Mouse (Mus musculus): ENCODE data around the gene Gm43064.
"Not testable (repeated sequence)": the region's sequence is repeated elsewhere in the genome, so short reads cannot be mapped to it uniquely, and the experiment has no call there.

The Gm43064 gene

DNA sequence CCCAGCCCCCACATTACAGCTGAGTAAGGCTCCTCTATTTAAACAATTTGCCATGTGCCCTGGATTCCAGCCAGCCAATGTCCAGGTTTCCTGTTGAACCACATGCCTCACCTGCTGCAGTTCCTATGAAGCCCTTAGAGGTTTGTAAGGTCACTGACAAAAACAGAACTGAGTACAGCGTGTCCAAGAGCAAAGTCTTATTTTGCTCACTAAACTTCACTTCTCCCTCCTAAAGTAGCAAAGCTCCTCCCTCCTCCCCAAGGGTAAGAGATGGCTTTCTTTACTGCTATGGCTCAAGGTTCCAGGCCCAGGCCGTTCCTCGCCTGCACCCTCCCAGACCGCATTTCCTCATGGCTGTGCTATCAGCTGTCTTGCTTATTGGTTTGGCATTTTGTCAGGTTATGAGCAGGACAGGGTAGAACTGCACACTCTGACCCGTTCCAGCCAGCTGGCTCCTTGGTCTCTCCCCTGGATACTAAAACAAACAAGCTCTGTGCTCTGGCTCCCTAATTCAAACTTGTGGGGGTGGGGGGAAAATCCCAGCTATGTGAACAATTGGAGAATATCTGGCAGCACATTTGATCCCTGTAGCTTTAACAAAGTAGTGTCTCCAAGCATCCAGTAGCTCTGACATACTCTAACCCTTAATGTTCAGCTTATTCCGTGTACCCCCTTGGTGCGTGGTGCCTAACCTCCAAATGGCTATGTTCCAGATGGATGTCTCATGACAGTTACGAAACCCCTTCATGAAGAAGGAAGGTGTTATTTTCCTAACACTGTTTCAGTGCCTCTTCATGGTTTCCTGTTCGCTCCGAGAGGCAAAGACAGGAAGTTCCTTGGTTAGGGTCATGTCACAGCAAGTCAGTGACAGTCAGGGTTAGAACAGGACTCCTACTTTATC, 7.5 kb upstream of the Gm43064 start:
- peak; percentile 72 for DNase-seq (ENCODE audit: low spot score)

GRCm38 (mm10) chr3:103802861-103803260, 6.5 kb upstream of the Gm43064 start:
- peak; percentile 27 for DNase-seq (ENCODE audit: low spot score)

- DNase-seq (ENCODE audit: low spot score), result no peak
Observed at GRCm38 (mm10) chr3:103805671-103806070, 3.7 kb upstream of the Gm43064 start.

DNA sequence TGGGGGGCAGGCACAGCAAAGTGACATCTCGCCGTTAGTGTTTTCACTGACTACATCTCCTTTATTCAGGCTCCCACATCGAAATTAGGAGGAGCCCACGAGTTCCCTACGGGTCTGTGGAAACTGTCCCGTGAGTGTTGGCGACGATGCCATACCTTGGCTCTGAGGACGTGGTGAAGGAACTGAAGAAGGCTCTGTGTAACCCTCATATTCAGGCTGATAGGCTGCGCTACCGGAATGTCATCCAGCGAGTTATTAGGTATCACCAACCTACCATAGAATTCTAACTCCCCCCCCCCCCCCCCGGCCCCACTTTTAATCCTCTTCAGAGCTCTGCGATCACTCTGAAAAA, 402 bp downstream of the Gm43064 start:
- no peak for DNase-seq (ENCODE audit: low spot score)

DNA sequence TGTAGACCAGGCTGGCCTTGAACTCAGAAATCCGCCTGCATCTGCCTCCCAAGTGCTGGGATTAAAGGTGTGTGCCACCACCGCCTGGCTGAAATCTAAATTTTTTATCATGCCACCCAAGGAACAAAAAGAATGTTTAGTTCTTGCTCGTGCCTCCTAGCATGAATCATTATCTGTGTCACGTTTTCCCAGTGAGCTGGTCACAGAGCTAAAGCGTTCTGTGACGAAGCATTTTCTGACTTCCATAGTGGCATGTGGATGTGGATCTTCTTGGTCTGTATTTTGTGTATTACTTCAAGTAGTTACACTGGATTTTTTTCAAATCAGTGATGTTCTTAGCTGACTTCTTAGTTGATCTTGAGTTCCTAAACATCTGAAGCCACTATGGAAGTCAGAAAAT, 1.6 kb downstream of the Gm43064 start:
- DNase-seq (ENCODE audit: low spot score), result no peak

- DNase-seq (ENCODE audit: low spot score), result no peak
Observed at GRCm38 (mm10) chr3:103827548-103827947, 18.2 kb downstream of the Gm43064 start.

GRCm38 (mm10) chr3:103829036-103829435, 19.7 kb downstream of the Gm43064 start:
- DNase-seq (ENCODE audit: low spot score), result no peak

GRCm38 (mm10) chr3:103830681-103831080, 21.3 kb downstream of the Gm43064 start:
- not testable (repeated sequence) for DNase-seq (ENCODE audit: low spot score)

- no peak for DNase-seq (ENCODE audit: low spot score)
Observed at GRCm38 (mm10) chr3:103831146-103831545, 21.8 kb downstream of the Gm43064 start.

DNA sequence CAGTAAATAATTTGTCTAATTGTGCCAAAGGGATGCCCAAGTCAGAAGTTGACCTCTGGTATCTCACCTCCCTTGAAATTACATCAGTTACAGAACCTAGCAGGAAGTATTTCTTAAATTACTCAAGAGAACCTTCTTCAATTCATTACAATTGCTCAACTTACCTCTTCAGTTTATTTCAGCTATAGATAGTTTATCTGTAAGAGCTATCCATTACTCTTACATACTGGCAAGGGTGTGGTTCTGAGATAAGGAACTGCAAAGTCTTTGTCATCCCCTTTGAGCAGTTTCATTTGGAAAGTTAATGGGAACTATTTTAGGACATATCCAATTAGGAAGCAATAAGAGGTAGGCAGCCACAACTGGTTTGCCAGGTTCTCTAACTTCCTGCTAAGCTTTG, 23.1 kb downstream of the Gm43064 start, which contains the start of gene Bcl2l15:
Bcl2l15 (plus strand) TSS at position 176 of the 400 bp plus-strand sequence.
- no peak for DNase-seq (ENCODE audit: low spot score)

DNA sequence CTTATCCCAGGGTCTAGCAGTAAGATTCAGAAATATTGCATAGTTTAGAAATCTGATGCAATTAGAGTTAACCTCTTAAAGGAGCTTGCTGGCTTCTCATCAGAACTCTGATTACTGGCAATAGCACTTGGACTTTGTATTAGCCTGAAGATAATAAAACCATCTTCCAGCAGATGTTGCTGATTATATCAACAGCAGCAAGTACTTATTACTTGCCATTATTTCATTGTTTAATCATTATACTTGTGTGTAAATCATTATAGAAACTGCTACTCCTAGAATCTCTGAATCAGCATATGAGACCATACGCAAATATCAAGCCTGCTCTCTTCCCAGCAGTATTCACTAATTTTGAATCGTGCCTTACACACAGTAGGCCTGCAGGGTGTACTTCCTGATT, 24.6 kb downstream of the Gm43064 start:
- DNase-seq (ENCODE audit: low spot score), result no peak

- DNase-seq (ENCODE audit: low spot score), result no peak
Observed at GRCm38 (mm10) chr3:103835272-103835950, 26.0 kb downstream of the Gm43064 start.

DNA sequence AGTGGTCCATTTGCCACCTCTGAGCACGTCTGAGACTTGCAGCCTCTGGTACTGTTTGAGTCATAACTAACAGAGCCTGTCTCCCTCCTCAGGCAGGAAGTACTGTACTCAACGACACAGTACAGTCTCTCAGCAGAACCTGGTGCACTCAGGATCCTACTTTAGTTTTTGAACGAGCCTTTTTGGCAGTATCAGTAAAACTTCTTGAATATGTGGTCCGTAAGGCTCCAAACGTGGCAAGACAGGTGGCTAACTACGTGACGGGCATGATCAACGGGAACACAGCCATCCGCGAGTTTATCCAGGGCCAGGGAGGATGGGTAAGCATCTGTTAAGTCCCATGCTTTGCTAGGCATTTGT, 26.6 kb downstream of the Gm43064 start:
- DNase-seq (ENCODE audit: low spot score), result no peak

DNA sequence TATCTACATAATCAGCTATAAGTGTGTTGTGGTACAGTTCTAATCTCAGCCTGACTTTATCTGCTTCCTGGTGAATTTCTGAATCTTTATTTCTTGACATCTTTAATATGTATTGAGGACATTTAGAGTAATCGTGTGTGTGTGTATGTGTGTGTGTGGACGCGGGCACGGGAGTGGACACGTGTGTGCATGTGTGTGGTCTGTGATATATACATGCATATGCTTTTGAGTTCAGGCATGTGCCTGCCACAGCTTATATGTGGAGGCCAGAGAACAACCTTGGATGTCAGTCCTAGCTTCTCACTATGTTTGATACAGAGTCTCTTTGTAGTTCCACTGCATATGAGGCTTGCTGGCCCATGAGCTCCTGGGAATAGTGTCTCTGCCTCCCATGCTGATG, 27.1 kb downstream of the Gm43064 start:
- no peak for DNase-seq (ENCODE audit: low spot score)

- DNase-seq (ENCODE audit: low spot score), result no peak
Observed at GRCm38 (mm10) chr3:103839711-103840110, 30.3 kb downstream of the Gm43064 start.

DNA sequence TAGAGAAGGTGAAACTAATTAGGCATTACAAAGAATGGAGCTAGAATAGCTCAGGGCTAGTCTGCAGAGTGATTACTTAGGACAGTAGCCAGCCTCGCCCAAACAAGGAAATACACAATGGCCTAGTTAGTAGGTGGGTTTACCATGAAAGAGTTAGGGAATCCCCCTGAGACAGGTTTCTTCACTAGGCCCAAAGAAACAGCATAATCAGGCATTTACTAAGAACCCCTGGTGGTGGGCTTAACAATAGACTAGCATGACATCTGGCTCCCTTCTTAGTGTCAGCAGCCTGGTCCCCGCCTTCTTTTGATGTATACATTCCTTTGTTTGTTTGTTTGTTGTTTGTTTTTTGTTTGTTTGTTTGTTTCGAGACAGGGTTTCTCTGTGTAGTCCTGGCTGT, 30.8 kb downstream of the Gm43064 start:
- DNase-seq (ENCODE audit: low spot score), result not testable (repeated sequence)

GRCm38 (mm10) chr3:103840946-103841345, 31.6 kb downstream of the Gm43064 start:
- not testable (repeated sequence) for DNase-seq (ENCODE audit: low spot score)

GRCm38 (mm10) chr3:103850644-103851363, 41.4 kb downstream of the Gm43064 start:
- no peak for DNase-seq (ENCODE audit: low spot score)

- DNase-seq (ENCODE audit: low spot score), result no peak
Observed at GRCm38 (mm10) chr3:103851481-103851880, 42.1 kb downstream of the Gm43064 start.

- peak; percentile 11 for DNase-seq (ENCODE audit: low spot score)
Observed at GRCm38 (mm10) chr3:103851882-103852281, 42.5 kb downstream of the Gm43064 start.

GRCm38 (mm10) chr3:103852565-103853299, 43.4 kb downstream of the Gm43064 start:
- DNase-seq (ENCODE audit: low spot score), result peak; percentile 84

- no peak for DNase-seq (ENCODE audit: low spot score)
Observed at GRCm38 (mm10) chr3:103853804-103854203, 44.4 kb downstream of the Gm43064 start.

Measured in T-cell, adult 2 months (primary cell).